21 mouse cellular contexts compared by ENCODE assay signal in the genomic region with DNA sequence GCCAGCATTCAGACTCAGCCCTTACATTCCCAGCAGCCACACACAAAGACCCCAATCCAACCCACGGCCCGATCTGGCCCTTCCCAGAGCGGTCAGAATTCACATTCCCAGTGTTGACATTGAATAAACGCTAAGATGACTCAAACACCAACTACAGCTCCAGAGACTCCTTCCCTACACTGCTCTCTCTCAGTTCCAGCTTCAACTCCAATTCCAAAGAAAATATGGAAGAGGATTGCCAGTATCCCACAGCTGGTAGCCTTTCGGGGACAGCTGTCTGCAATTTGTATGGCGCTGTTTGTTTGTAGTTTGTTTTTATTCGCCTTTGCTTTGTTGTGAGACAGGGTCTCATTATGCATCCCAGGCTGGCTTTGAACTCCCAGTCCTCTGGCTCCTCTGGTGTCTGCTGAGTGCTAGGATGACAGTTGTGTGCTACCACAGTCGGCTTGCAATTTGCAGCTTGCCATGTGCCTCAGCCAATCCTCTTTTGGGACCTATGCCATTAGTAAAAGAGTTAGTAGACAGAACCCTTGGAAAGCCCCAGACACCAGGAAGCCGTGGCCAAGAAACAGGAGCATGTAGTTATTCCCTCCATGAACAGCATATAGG. TPM values are rescaled to one million over a fixed set of nuclear protein-coding genes. Genes with fewer than 3 reads are reported as not detected.
A peak's percentile ranks its signal among the peaks of the same experiment; 100 is the strongest.
DNase-seq lines count a peak whose midpoint lies in the region; ATAC-seq and TF ChIP-seq lines count a peak whose summit lies in the region.
"Had no signal": no experiment of that assay in that cellular context is flagged by ENCODE, and none has a peak within 500 bp of the region (broad histone marks: within the 10 kb centered on the region; RNA-seq: fewer than 3 reads in every experiment).

No protein-coding gene starts in this region.

- no peaks in the 10 kb centered on the region for H3K9me3 ChIP-seq in forebrain, embryonic 14.5 days (replicated peaks; ENCODE audit: control insufficient read depth, low read length)
- no peaks in the 10 kb centered on the region for H3K9me3 ChIP-seq in forebrain, embryonic 10.5 days
- no peaks in the 10 kb centered on the region for H3K9me3 ChIP-seq in hindbrain, embryonic 11.5 days (ENCODE audit: control insufficient read depth, low read length)
- no peaks in the 10 kb centered on the region for H3K9me3 ChIP-seq in hindbrain, embryonic 14.5 days (ENCODE audit: control insufficient read depth, low read length)
- H3K9me3 ChIP-seq in lung, embryonic 15.5 days = no peaks in the 10 kb centered on the region
- H3K9me3 ChIP-seq in embryonic facial prominence, embryonic 12.5 days = no peaks in the 10 kb centered on the region
- H3K9me3 ChIP-seq: heart, embryonic 13.5 days; limb, embryonic 15.5 days; liver, embryonic 15.5 days; midbrain, embryonic 13.5 days; neural tube, embryonic 13.5 days had no signal

- H3K9ac ChIP-seq in forebrain, embryonic 14.5 days (ENCODE audit: low read length) = no peak overlapping the region
- H3K9ac ChIP-seq in hindbrain, embryonic 11.5 days (ENCODE audit: low read depth, low read length) = no peak overlapping the region
- H3K9ac ChIP-seq in hindbrain, embryonic 14.5 days = no peak overlapping the region
- no peak overlapping the region for H3K9ac ChIP-seq in lung, embryonic 15.5 days
- no peak overlapping the region for H3K9ac ChIP-seq in embryonic facial prominence, embryonic 12.5 days
- H3K9ac ChIP-seq: heart, embryonic 13.5 days; limb, embryonic 15.5 days; liver, embryonic 15.5 days; neural tube, embryonic 13.5 days had no signal

- no peak overlapping the region for H3K4me3 ChIP-seq in forebrain, embryonic 14.5 days (ENCODE audit: low read depth, low read length)
- H3K4me3 ChIP-seq in forebrain, embryonic 10.5 days = no peak overlapping the region
- H3K4me3 ChIP-seq in hindbrain, embryonic 11.5 days (ENCODE audit: low read depth, low read length) = no peak overlapping the region
- H3K4me3 ChIP-seq in hindbrain, embryonic 14.5 days (replicated peaks; ENCODE audit: low read length) = no peak overlapping the region
- no peak overlapping the region for H3K4me3 ChIP-seq in lung, embryonic 15.5 days
- H3K4me3 ChIP-seq in lung, adult 2 months (replicated peaks; ENCODE audit: extremely low read depth, low read depth, low read length) = no peak overlapping the region
- H3K4me3 ChIP-seq in embryonic facial prominence, embryonic 12.5 days = no peak overlapping the region
- H3K4me3 ChIP-seq: heart, embryonic 13.5 days; limb, embryonic 15.5 days; liver, embryonic 15.5 days; midbrain, embryonic 13.5 days; neural tube, embryonic 13.5 days had no signal

- peaks cover 10% of the 10 kb centered on the region for H3K4me1 ChIP-seq in forebrain, embryonic 14.5 days (ENCODE audit: control insufficient read depth, insufficient read depth, low read length)
- H3K4me1 ChIP-seq in forebrain, embryonic 10.5 days = peaks cover 47% of the 10 kb centered on the region
- 0 out of 2 replicates have a peak, but pooled peaks cover 2% of the 10 kb centered on the region for H3K4me1 ChIP-seq in hindbrain, embryonic 11.5 days (replicated peaks; ENCODE audit: control insufficient read depth, insufficient read depth, low read length)
- H3K4me1 ChIP-seq in hindbrain, embryonic 14.5 days (replicated peaks; ENCODE audit: control insufficient read depth, insufficient read depth, low read length) = peaks cover 9% of the 10 kb centered on the region; the same call in 1 of the 2 replicates
- H3K4me1 ChIP-seq in lung, embryonic 15.5 days = peaks cover 39% of the 10 kb centered on the region
- no peaks in the 10 kb centered on the region for H3K4me1 ChIP-seq in lung, adult 2 months (ENCODE audit: control insufficient read depth, insufficient read depth, low read length)
- peaks cover 34% of the 10 kb centered on the region for H3K4me1 ChIP-seq in embryonic facial prominence, embryonic 12.5 days
- H3K4me1 ChIP-seq: liver, embryonic 15.5 days had no signal

- no peak for TF ChIP-seq CTCF in lung, adult 2 months (IDR thresholded peaks at IDR 0.05; ENCODE audit: insufficient read depth, low read length)

- H3K27me3 ChIP-seq in forebrain, embryonic 14.5 days (replicated peaks; ENCODE audit: control insufficient read depth, insufficient read depth, low read length) = no peaks in the 10 kb centered on the region; the same call in 1 of the 2 replicates
- peaks cover 29% of the 10 kb centered on the region for H3K27me3 ChIP-seq in forebrain, embryonic 10.5 days (ENCODE audit: poor library complexity, severe bottlenecking)
- no peaks in the 10 kb centered on the region for H3K27me3 ChIP-seq in hindbrain, embryonic 11.5 days (ENCODE audit: control insufficient read depth, insufficient read depth, low read length)
- H3K27me3 ChIP-seq in hindbrain, embryonic 14.5 days (ENCODE audit: control insufficient read depth, insufficient read depth, low read length) = no peaks in the 10 kb centered on the region
- no peaks in the 10 kb centered on the region for H3K27me3 ChIP-seq in lung, embryonic 15.5 days
- H3K27me3 ChIP-seq in embryonic facial prominence, embryonic 12.5 days = peaks cover 2% of the 10 kb centered on the region; the same call in 1 of the 2 replicates
- H3K27me3 ChIP-seq: liver, embryonic 15.5 days had no signal

- TF ChIP-seq POLR2A in lung, adult 2 months (IDR thresholded peaks at IDR 0.05; ENCODE audit: borderline replicate concordance, extremely low read depth, low read depth, low read length) = no peak

- H3K4me2 ChIP-seq in forebrain, embryonic 14.5 days (ENCODE audit: low read length) = no peak overlapping the region
- H3K4me2 ChIP-seq in hindbrain, embryonic 11.5 days (replicated peaks; ENCODE audit: low read depth, low read length) = no peak overlapping the region
- no peak overlapping the region for H3K4me2 ChIP-seq in hindbrain, embryonic 14.5 days (replicated peaks)
- H3K4me2 ChIP-seq in lung, embryonic 15.5 days = no peak overlapping the region
- H3K4me2 ChIP-seq in embryonic facial prominence, embryonic 12.5 days (replicated peaks) = no peak overlapping the region
- H3K4me2 ChIP-seq: heart, embryonic 13.5 days; limb, embryonic 15.5 days; liver, embryonic 15.5 days; midbrain, embryonic 13.5 days; neural tube, embryonic 13.5 days had no signal

- ATAC-seq in forebrain, embryonic 14.5 days = peak; percentile 36; the same call in 1 of the 2 replicates
- no peak for ATAC-seq in hindbrain, embryonic 11.5 days (ENCODE audit: low FRiP score)
- ATAC-seq in hindbrain, embryonic 14.5 days (ENCODE audit: low FRiP score) = no peak
- ATAC-seq in lung, embryonic 15.5 days (ENCODE audit: borderline replicate concordance, extremely low read depth, low FRiP score, low TSS enrichment) = peak; percentile 78
- no peak for ATAC-seq in embryonic facial prominence, embryonic 12.5 days (ENCODE audit: insufficient number of reproducible peaks, insufficient read depth, low FRiP score, low TSS enrichment)
- ATAC-seq: hindbrain, postnatal 0 days; midbrain, embryonic 13.5 days had no signal

- 49% methylated on average over 9 of the region's 9 CpGs for WGBS in forebrain, embryonic 14.5 days
- 57% methylated on average over 9 of the region's 9 CpGs for WGBS in forebrain, embryonic 10.5 days
- 34% methylated on average over 9 of the region's 9 CpGs for whole genome bisulfite sequencing in hindbrain, embryonic 11.5 days
- WGBS in hindbrain, embryonic 14.5 days = 46% methylated on average over 9 of the region's 9 CpGs
- WGBS in lung, embryonic 15.5 days = 29% methylated on average over 9 of the region's 9 CpGs
- WGBS in lung, adult 2 months = 59% methylated on average over 9 of the region's 9 CpGs
- 19% methylated on average over 9 of the region's 9 CpGs for WGBS in embryonic facial prominence, embryonic 12.5 days

- H3K27ac ChIP-seq in forebrain, embryonic 14.5 days (ENCODE audit: low read depth, low read length) = no peak overlapping the region
- no peak overlapping the region for H3K27ac ChIP-seq in forebrain, embryonic 10.5 days
- no peak overlapping the region for H3K27ac ChIP-seq in hindbrain, embryonic 11.5 days (ENCODE audit: low read depth, low read length)
- H3K27ac ChIP-seq in hindbrain, embryonic 14.5 days = no peak overlapping the region
- H3K27ac ChIP-seq in lung, embryonic 15.5 days = no peak overlapping the region
- peak overlapping the region; percentile 43; the same call in 1 of the 2 replicates for H3K27ac ChIP-seq in embryonic facial prominence, embryonic 12.5 days
- H3K27ac ChIP-seq: heart, embryonic 13.5 days; hindbrain, postnatal 0 days; limb, embryonic 15.5 days; liver, embryonic 15.5 days; midbrain, embryonic 13.5 days; neural tube, embryonic 13.5 days had no signal

- DNase-seq in forebrain, embryonic 14.5 days (ENCODE audit: low spot score) = peak; percentile 57
- DNase-seq in forebrain, embryonic 10.5 days (ENCODE audit: extremely low spot score, low spot score) = no peak
- DNase-seq in hindbrain, embryonic 11.5 days (ENCODE audit: low spot score) = peak; percentile 5
- DNase-seq in hindbrain, embryonic 14.5 days (ENCODE audit: low spot score) = no peak
- no peak for DNase-seq in lung, adult 2 months
- DNase-seq in layer of hippocampus, postnatal 10 days (ENCODE audit: low spot score in 2 of 2) = no peak
- DNase-seq: adrenal gland, adult 8-10 months; cerebellum, postnatal 10 days; kidney, adult 8-10 months; layer of hippocampus, postnatal 36 days; right cerebral cortex, postnatal 14 days; spleen, adult 18-20 months; thymus, postnatal 25 days had no signal

- H3K36me3 ChIP-seq in forebrain, embryonic 14.5 days (ENCODE audit: control insufficient read depth, insufficient read depth, low read length) = no peaks in the 10 kb centered on the region
- no peaks in the 10 kb centered on the region for H3K36me3 ChIP-seq in forebrain, embryonic 10.5 days (replicated peaks)
- H3K36me3 ChIP-seq in hindbrain, embryonic 11.5 days (ENCODE audit: control insufficient read depth, insufficient read depth, low read length) = no peaks in the 10 kb centered on the region
- no peaks in the 10 kb centered on the region for H3K36me3 ChIP-seq in hindbrain, embryonic 14.5 days (replicated peaks; ENCODE audit: control insufficient read depth, insufficient read depth)
- no peaks in the 10 kb centered on the region for H3K36me3 ChIP-seq in lung, embryonic 15.5 days
- H3K36me3 ChIP-seq in embryonic facial prominence, embryonic 12.5 days = no peaks in the 10 kb centered on the region
- H3K36me3 ChIP-seq: heart, embryonic 13.5 days; limb, embryonic 15.5 days; liver, embryonic 15.5 days; midbrain, embryonic 13.5 days; neural tube, embryonic 13.5 days had no signal

RNA-seq across cellular contexts. Expression of gene Pkdcc, which starts 51.0 kb away (rescaled TPM):
- 6.9 and 9.0 TPM in 2 replicates for polyA plus RNA-seq in forebrain, embryonic 14.5 days (2014; fragmentation: Nextera tagmentation; extraction: Ambion mirVana)
- 6.2 and 6.6 TPM in 2 replicates for polyA plus RNA-seq in forebrain, embryonic 10.5 days (2016; fragmentation: Nextera tagmentation; extraction: Ambion mirVana)
- polyA plus RNA-seq in hindbrain, embryonic 11.5 days (2014; fragmentation: Nextera tagmentation; extraction: Ambion mirVana) = 9.6 and 10.8 TPM in 2 replicates
- polyA plus RNA-seq in hindbrain, embryonic 14.5 days (2014; fragmentation: Nextera tagmentation; extraction: Ambion mirVana) = 5.5 and 7.5 TPM in 2 replicates
- polyA plus RNA-seq in lung, embryonic 15.5 days (2015; fragmentation: Nextera tagmentation; extraction: Ambion mirVana) = 13.3 and 13.4 TPM in 2 replicates
- 33.9 and 35.0 TPM in 2 replicates for polyA plus RNA-seq in lung, adult 2 months (2012; rRNA removed)
- polyA plus RNA-seq in embryonic facial prominence, embryonic 12.5 days (2016; fragmentation: Nextera tagmentation; extraction: Ambion mirVana) = 27.3 and 32.6 TPM in 2 replicates
- total RNA-seq in layer of hippocampus, postnatal 10 days (2021) = 10 to 100 TPM; 19.1 to 22.1 TPM

Comparison
In these comparisons a context has a peak if more than half of its experiments do, and no peak if none do; other contexts are left out.
1. DNase-seq: peak in forebrain, embryonic 14.5 days (single experiment) and hindbrain, embryonic 11.5 days (single experiment); none in forebrain, embryonic 10.5 days (single experiment), hindbrain, embryonic 14.5 days (single experiment), lung, adult 2 months (single experiment) and layer of hippocampus, postnatal 10 days (0 of 2).
2. ATAC-seq: peak in forebrain, embryonic 14.5 days (single experiment) and lung, embryonic 15.5 days (single experiment); none in hindbrain, embryonic 11.5 days (single experiment), hindbrain, embryonic 14.5 days (single experiment) and embryonic facial prominence, embryonic 12.5 days (single experiment).